Mouse (Mus musculus): ENCODE measurements at regions not wholly inside any gene's neighbourhood (a gene's known extent, or its start where the extent isn't known, plus 50 kb on each side); places are given as distances from the start of the nearest gene placed in this dataset.

DNA sequence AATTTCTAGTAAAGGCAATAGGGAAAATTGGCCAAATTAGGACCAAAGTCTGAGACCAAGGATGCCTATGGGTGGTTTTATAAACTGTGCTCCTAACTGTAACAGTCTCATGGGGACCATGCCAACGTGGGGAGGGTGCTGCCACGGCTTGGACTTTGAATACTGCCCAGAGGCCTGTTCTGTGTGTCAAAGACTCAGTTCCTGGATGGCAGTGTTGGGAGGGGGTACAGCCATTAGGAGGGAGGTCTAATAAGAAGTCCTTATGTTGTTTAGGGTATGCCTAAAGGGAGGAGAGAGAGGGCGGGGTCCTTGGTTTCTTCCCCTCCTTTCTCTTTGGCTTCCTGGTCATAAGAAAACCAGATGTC, 95.2 kb downstream of the Banf2 start:
- no peaks in the 10 kb centered on the region for H3K36me3 ChIP-seq (ENCODE audit: control insufficient read depth in 1 of 2, insufficient read depth in 2 of 2, low read length in 2 of 2)
- H3K27me3 ChIP-seq (ENCODE audit: control insufficient read depth in 1 of 2, insufficient read depth in 2 of 2, low read length in 2 of 2): no peaks in the 10 kb centered on the region; a peak in 1 of 4 replicates
- H3K79me2 ChIP-seq (ENCODE audit: control insufficient read depth, insufficient read depth, low read length, poor library complexity): no peaks in the 10 kb centered on the region
- no peak for TF ChIP-seq TAL1 (IDR thresholded peaks at IDR 0.05; ENCODE audit: low read length)
- TF ChIP-seq MXI1 (IDR thresholded peaks at IDR 0.05; ENCODE audit: low read depth, low read length): no peak
- TF ChIP-seq USF2 (IDR thresholded peaks at IDR 0.05; ENCODE audit: borderline replicate concordance in 1 of 2, insufficient read depth in 1 of 2, low read depth in 1 of 2, low read length in 2 of 2): no peak
- no peak for TF ChIP-seq RAD21 (IDR thresholded peaks at IDR 0.05; ENCODE audit: low read depth, low read length)
- no peak for TF ChIP-seq POLR2AphosphoS2 (IDR thresholded peaks at IDR 0.05; ENCODE audit: low read length)
- TF ChIP-seq SIN3A (IDR thresholded peaks at IDR 0.05; ENCODE audit: low read length): no peak
- TF ChIP-seq MAX (IDR thresholded peaks at IDR 0.05; ENCODE audit: low read length): no peak
- no peak overlapping the region for H3K4me3 ChIP-seq (ENCODE audit: control insufficient read depth in 1 of 2, insufficient read depth in 1 of 2, low read depth in 2 of 2, low read length in 2 of 2)
- H3K9ac ChIP-seq (ENCODE audit: control insufficient read depth, low read depth, low read length, poor library complexity, severe bottlenecking): no peak overlapping the region
- no peak for DNase-seq (ENCODE audit: low read depth, low spot score)
- H3K27ac ChIP-seq (ENCODE audit: control insufficient read depth, low read depth, low read length): no peak overlapping the region
- H3K4me1 ChIP-seq (ENCODE audit: control insufficient read depth in 1 of 2, insufficient read depth in 2 of 2, low read length in 2 of 2): no peaks in the 10 kb centered on the region
- H3K9me3 ChIP-seq (replicated peaks; ENCODE audit: insufficient read depth, low read length): no peaks in the 10 kb centered on the region

DNA sequence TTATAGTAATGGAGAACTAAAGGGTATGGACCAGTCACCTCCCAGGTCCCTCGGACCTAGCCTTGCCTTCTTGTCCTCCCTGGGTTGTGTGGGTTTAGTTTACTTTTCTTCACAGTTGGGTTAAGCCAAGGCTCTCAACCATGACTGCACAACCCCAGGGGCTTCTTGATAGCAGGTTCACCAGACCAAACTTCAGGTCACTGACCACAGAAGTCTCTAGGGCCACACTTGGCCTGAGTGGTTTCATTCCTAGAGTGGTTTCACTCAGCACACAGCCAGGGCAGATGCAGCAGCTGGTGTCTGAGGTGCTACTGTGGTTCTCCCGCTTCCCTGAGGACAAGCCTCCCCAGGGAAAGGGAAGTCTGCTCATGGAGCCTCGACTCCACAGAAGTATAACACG, 95.7 kb downstream of the Banf2 start:
- Histone ChIP-seq H3K9me3 (replicated peaks; ENCODE audit: insufficient read depth, low read length) (no peaks in the 10 kb centered on the region), H3K36me3 (ENCODE audit: control insufficient read depth in 1 of 2, insufficient read depth in 2 of 2, low read length in 2 of 2) (no peaks in the 10 kb centered on the region), H3K27me3 (ENCODE audit: control insufficient read depth in 1 of 2, insufficient read depth in 2 of 2, low read length in 2 of 2) (no peaks in the 10 kb centered on the region; a peak in 1 of 4 replicates), H3K4me3 (ENCODE audit: control insufficient read depth in 1 of 2, insufficient read depth in 1 of 2, low read depth in 2 of 2, low read length in 2 of 2) (no peak overlapping the region), H3K79me2 (ENCODE audit: control insufficient read depth, insufficient read depth, low read length, poor library complexity) (no peaks in the 10 kb centered on the region), H3K9ac (ENCODE audit: control insufficient read depth, low read depth, low read length, poor library complexity, severe bottlenecking) (no peak overlapping the region), H3K27ac (ENCODE audit: control insufficient read depth, low read depth, low read length) (no peak overlapping the region), H3K4me1 (ENCODE audit: control insufficient read depth in 1 of 2, insufficient read depth in 2 of 2, low read length in 2 of 2) (no peaks in the 10 kb centered on the region)
- DNase-seq (ENCODE audit: low read depth, low spot score): no peak
- TF ChIP-seq TAL1 (IDR thresholded peaks at IDR 0.05; ENCODE audit: low read length) (no peak), RCOR1 (IDR thresholded peaks at IDR 0.05; ENCODE audit: low read depth, low read length) (no peak), CHD1 (IDR thresholded peaks at IDR 0.05; ENCODE audit: low read depth, low read length) (no peak), JUND (IDR thresholded peaks at IDR 0.05; ENCODE audit: low read depth, low read length) (no peak), MAX (IDR thresholded peaks at IDR 0.05; ENCODE audit: low read length) (no peak), USF2 (IDR thresholded peaks at IDR 0.05; ENCODE audit: borderline replicate concordance in 1 of 2, insufficient read depth in 1 of 2, low read depth in 1 of 2, low read length in 2 of 2) (no peak), EP300 (IDR thresholded peaks at IDR 0.05; ENCODE audit: low read depth in 1 of 2, low read length in 2 of 2) (no peak), GABPA (IDR thresholded peaks at IDR 0.05; ENCODE audit: low read depth, low read length) (no peak), GATA1 (IDR thresholded peaks at IDR 0.05; ENCODE audit: low read depth, low read length) (no peak), ELF1 (IDR thresholded peaks at IDR 0.05; ENCODE audit: low read depth, low read length) (no peak), MAZ (IDR thresholded peaks at IDR 0.05; ENCODE audit: low read depth, low read length) (no peak), NRF1 (IDR thresholded peaks at IDR 0.05; ENCODE audit: insufficient read depth, low read depth, low read length, poor library complexity, severe bottlenecking) (no peak), TBP (IDR thresholded peaks at IDR 0.05; ENCODE audit: low read depth, low read length) (no peak), ZKSCAN1 (IDR thresholded peaks at IDR 0.05; ENCODE audit: low read depth, low read length) (no peak)
